Mouse (Mus musculus) cerebellum, adult 2 months (tissue): ENCODE results near the gene Lcp1.

Experiments
- CTCF ChIP-seq: fragments of 200-500 bp; IDR thresholded peaks from 2 replicates; pipeline ENCODE4 v1.5.1; 2011; ENCODE audit warnings: low read depth, mild to moderate bottlenecking, control low read depth, low read length, moderate library complexity, borderline replicate concordance; ENCODE audit not compliant: insufficient read depth
- POLR2A ChIP-seq: fragments of 200-500 bp; IDR thresholded peaks from 2 replicates; pipeline ENCODE4 v1.6.1; 2011; ENCODE audit warnings: low read length, control low read depth, borderline replicate concordance; ENCODE audit not compliant: insufficient read depth

GRCm38 (mm10) chr14:75121658-75122057, 9.2 kb upstream of the Lcp1 start:
- TF ChIP-seq POLR2A (no peak), CTCF (no peak)
